Mouse (Mus musculus): Measurements from ENCODE around the gene Cabp1.

DNA sequence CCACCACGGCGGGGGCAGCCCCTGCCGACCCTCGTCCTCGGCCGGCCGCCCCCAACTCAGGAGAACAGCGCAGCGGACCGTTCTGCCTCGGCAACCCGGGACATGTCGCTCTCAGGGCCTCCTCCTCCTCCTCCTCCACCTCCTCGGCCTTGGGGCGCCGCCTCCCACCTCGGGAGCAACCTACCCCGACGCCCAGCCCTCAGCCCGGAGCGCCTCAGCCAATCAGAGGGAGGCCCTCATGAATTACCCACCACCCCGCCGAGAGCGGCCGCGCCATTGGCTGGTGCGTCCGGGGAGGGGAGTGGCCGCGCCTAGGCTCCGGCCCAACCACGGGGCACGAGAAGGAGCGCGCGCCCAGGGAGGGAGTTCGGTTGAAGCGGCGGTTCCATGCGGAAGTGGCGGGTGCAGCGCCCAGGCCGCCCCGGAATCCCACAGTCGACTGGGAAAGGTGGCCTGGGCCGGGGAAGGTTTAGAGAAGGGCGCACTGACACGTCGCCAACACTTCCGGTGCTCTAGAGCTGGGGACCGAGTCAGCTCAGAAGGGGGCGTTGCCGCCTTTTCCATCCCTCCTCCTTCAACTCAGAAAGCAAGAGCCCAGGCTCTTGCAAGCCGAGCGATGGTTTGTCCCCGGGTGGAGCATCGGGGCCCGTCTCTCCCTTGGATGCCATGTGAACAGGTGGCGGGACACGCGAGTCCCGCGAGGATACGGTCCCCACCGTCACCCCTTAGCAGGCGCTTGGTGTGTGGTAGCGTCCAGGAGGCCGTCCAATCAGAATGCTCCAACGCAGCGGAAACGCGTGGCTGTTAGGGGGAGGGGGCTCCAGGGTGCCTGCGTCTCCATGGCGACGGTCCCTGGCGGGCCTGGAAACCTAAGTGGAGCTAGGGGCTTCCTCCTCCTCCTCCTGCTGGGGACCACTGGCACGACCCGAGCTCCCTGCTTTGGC, 35.9 kb downstream of the Cabp1 start, which contains the start of gene Mlec:
- TF ChIP-seq EP300 (optimal IDR thresholded peaks at IDR 0.05): no peak
- TF ChIP-seq CTCF (IDR thresholded peaks at IDR 0.05; ENCODE audit: low read depth): peak; percentile 21; the same call in 1 of the 2 replicates

Data from stomach, postnatal 0 days (tissue).